Mouse (Mus musculus) ovary, postnatal 36 days (tissue): ENCODE results near the gene Ppp2r5b.

Experiments
- DNase-seq: peaks from one replicate; pipeline ENCODE4 v3.0.0; 2022; ENCODE audit warnings: low spot score, mixed read lengths

Ppp2r5b gene

DNA sequence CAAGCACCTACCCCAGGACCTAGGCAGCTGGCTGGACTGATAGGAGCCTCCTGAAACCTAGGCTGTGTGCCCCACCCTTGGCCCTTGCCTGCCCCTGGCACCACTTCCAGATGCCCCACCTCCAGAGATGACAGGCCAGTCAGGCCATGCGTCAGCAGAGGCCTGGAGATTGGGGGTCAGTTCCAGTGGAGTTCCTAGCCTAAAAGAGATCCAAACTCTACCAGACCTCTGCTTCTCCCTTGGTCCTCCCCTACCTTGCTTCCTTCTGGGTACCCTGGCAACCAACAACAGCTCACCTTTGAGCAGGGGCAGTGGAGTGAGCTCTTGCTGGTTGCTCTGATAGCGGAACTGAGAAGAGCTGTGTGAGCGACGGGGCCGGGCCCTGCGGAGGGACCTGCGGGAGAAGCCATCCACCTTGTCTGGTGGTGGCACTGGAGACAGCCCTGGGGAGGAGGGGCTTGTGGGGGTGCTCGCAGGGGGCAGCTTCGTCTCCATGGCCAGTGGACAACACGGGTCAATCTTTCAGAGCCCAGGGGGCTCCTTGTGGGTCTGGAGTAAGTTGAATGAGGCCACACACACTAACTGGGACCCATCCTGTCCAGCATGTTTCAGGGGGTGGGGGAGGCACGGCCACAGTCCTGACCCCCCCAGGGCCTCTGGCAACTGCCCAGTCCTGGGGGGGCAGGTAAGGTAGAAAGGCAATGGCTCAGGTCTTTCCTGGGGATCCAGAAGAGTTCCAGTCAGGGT, 1.2 kb downstream of the Ppp2r5b start:
- DNase-seq = no peak

- DNase-seq = no peak
Measured at GRCm38 (mm10) chr19:6233647-6234046, 2.0 kb downstream of the Ppp2r5b start.

- no peak for DNase-seq
Measured at GRCm38 (mm10) chr19:6231036-6231435, 4.6 kb downstream of the Ppp2r5b start.

- peak; percentile 69 for DNase-seq
Measured at GRCm38 (mm10) chr19:6230411-6230810, 5.3 kb downstream of the Ppp2r5b start.

DNA sequence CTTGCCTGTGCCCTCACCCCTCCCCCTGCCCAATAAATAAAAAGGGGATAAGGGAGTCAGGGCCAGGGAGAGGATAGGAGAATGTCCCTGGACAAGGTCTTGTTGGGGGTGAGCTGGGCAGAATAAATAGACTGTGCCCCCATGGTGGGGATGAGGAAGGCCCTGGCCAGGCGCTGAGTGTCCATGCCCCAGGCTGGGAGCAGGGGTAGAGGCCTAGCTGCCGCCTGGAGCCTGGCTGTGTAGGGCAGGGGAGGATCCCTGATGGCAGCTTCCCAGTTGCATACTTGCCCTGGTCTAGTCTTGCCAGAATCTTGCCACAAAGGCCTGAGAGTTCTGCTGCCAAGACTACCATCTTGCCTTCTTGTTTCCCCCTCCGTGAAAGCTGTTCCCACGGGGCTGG, 7.8 kb downstream of the Ppp2r5b start:
- no peak for DNase-seq

GRCm38 (mm10) chr19:6226763-6227162, 8.9 kb downstream of the Ppp2r5b start:
- DNase-seq = no peak

DNA sequence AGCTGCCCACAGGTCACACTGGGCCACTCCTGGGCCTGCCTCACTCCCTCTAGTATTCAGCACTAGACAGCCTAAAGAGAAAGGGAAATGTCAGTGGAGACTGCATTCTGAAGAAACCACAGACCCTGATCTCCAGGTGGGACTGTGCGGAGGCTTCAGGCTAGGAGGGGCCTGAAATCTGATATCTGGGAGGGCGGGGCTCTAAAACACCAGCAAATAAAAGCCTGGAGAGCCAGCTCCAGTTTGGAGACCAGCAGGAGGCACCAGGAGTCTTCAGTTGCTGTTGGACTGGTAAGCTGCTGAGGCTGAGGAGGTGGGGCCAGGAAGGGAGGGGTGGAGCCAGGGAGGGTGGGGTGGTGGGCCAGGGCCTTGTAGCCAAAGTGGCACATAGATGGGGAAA, 9.5 kb downstream of the Ppp2r5b start, which contains the start of gene Gpha2:
Gpha2 (plus strand) TSS at position 246 of the 400 bp plus-strand sequence.
- DNase-seq = no peak

DNA sequence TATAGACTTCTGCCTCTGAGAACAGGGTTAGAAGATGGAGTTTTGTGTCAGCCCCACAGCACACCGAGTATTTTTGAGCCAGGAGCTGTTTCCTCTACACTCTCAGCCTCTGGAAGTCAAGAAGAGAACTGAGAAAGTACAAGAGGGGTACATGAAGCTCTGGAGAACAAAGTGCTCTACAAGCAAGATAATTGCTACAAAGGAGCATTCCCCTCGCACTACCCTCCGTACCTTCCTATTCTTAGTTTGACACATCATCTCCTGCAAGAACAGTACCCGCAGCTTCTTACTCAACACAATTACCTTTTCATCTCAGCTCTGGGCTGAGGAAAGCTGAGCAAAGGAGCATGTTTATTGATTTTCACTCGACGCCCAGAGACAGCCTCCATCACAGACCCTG, 17.1 kb downstream of the Ppp2r5b start:
- DNase-seq = no peak

DNA sequence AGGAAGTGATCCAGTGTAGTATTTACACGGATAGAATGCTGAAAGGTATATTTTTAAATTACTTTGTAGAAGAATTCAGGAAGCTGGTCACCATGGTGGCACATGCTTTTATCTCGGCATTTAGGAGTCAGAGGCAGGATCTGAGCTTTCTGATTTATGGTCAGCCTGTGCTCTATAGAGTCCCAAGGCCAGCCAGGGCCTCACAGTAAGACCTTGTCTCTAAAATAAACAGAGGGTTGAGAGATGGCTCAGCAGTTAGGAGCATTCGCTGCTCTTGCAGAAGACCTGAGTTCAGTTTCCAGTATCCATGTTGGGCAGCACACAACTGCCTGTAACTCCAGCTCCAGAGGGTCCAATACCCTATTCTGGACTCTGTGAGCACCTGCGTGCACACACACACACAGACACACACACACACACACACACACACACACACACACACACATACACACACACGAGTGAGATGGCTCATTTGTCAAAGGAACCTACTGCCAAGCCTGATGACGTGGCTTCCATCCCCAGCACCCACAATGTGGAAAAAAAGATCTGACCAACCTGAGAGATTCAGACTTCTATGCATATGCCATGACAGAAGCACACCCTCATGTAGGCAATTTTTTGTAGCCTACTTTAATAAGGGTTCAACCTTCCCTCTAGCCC, 19.5 kb downstream of the Ppp2r5b start:
- DNase-seq = no peak

DNA sequence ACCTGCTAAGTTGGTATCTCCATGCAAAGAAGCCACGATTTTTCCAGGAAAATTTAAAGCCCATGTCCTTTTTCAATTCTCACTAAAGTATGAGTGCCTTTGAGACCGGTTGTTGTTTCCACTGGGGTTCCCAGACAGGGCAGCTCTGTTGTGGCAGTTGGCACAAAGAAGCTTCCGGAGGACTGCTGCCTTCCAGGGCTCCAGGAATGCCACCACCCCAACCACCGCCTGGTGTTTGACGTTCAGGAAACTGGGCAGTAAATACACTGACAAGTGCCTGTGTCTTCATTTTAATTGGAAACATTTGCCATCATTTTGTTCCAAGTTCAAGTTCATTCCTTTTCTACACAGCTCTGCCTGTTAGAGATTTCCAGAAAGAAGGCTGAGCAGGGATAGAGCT, 29.0 kb downstream of the Ppp2r5b start:
- no peak for DNase-seq

DNA sequence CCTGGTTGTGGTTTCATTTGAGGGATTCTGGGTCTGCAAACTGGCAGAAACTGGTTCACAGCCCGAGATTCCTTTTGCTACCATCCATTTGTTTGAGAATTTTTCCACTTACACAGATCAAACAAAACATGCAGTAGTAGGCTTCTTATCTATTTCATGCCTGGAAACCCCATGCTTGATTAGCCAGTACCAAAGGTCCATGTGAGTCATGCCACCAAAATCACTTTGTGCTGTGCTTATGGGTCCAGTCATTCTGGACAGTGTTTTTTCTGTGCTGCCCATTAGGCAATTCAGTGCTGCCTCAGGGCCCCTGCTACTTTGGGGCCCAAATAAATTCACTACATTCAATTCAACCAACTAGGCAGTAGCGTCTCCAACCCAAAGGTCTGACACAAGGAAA, 31.4 kb downstream of the Ppp2r5b start:
- no peak for DNase-seq

GRCm38 (mm10) chr19:6184131-6184530, 51.5 kb downstream of the Ppp2r5b start, which contains the start of gene Majin:
Gene Majin (plus strand): TSS chr19:6184388.
- DNase-seq = no peak

- no peak for DNase-seq
Measured at GRCm38 (mm10) chr19:6182534-6182933, 53.1 kb downstream of the Ppp2r5b start.

DNA sequence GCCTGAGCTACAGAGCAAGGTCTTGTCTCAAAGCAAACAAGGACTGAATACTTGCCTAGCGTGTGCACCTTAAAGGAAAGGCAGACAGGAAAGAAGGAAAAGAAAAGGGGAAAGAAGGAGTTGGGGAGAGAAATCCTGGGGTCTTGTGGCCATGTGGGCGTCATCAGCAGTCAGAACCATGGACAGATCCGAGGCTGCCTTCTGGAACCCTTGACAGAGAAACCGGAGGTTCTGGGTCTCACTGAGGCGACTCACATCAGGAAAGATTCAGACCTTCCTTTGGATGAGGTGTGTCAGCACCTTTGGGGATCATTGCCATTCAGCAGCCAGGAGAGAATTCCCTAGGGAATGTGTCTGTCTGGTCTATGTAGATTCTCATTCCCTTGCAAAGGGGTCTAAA, 54.0 kb downstream of the Ppp2r5b start:
- peak; percentile 34 for DNase-seq

GRCm38 (mm10) chr19:6178775-6179174, 56.9 kb downstream of the Ppp2r5b start:
- DNase-seq = no peak
